Mouse (Mus musculus) CH12.LX (cell line): ENCODE results near the gene Zfand5. TPM values are rescaled to one million over a fixed set of nuclear protein-coding genes. Genes with fewer than 3 reads are reported as not detected.
"Not testable (repeated sequence)": the region's sequence is repeated elsewhere in the genome, so short reads cannot be mapped to it uniquely, and the experiment has no call there.

Experiments used
- DNase-seq: peaks from one replicate; pipeline ENCODE4 v3.0.0-alpha.2; 2013; ENCODE audit errors: extremely low read depth
- H3K27ac ChIP-seq: 2 replicates; pipeline ENCODE4 v1.5.1; 2012; ENCODE audit warnings: low read depth, mild to moderate bottlenecking, control low read depth, moderate library complexity; ENCODE audit not compliant: insufficient read depth
- H3K27me3 ChIP-seq: replicated peaks from 2 replicates; pipeline ENCODE3; 2012; ENCODE audit warnings: inconsistent platforms
- H3K36me3 ChIP-seq, 2 experiments: replicated peaks in 1 of 2; 2 replicates each; pipeline versions ENCODE3 to v1.6.1; 2012; ENCODE audit warnings: inconsistent platforms in 1 of 2, low read length in 1 of 2, mild to moderate bottlenecking in 1 of 2, mixed read lengths in 1 of 2, moderate library complexity in 1 of 2; ENCODE audit not compliant: control insufficient read depth in 1 of 2, insufficient read depth in 1 of 2
- H3K4me1 ChIP-seq, 2 experiments: 2 replicates each; pipeline ENCODE4 v1.6.1; 2012; ENCODE audit warnings: inconsistent platforms in 1 of 2, moderate library complexity in 1 of 2; ENCODE audit not compliant: insufficient read depth in 2 of 2, control insufficient read depth in 1 of 2
- H3K4me2 ChIP-seq: 2 replicates; pipeline ENCODE4 v1.6.1; 2012; ENCODE audit warnings: low read depth, mild to moderate bottlenecking, control low read depth; ENCODE audit not compliant: poor library complexity, insufficient read depth, severe bottlenecking
- H3K4me3 ChIP-seq, 3 experiments: fragments of 150-350 bp in 1 of 3; sonication (generic) in 1 of 3; replicated peaks in 1 of 3; 2 replicates each; pipeline versions ENCODE3 to v1.5.1; 2011 to 2012; ENCODE audit warnings: low read depth in 2 of 3, low read length in 2 of 3, mild to moderate bottlenecking in 2 of 3, moderate library complexity in 2 of 3, control low read depth in 1 of 3, improper control_type of control experiment in 1 of 3, inconsistent platforms in 1 of 3, mixed read lengths in 1 of 3; ENCODE audit not compliant: poor library complexity in 1 of 3
- H3K79me2 ChIP-seq: replicated peaks from 2 replicates; pipeline ENCODE4 v1.6.1; 2012; ENCODE audit warnings: mild to moderate bottlenecking, moderate library complexity; ENCODE audit not compliant: control insufficient read depth, poor library complexity, insufficient read depth, severe bottlenecking; ENCODE audit errors: extremely low read depth
- H3K9ac ChIP-seq: 2 replicates; pipeline ENCODE4 v1.6.1; 2012; ENCODE audit warnings: low read depth, mild to moderate bottlenecking, control low read depth, moderate library complexity; ENCODE audit not compliant: insufficient read depth
- H3K9me3 ChIP-seq: replicated peaks from 2 replicates; pipeline ENCODE3; 2012; ENCODE audit warnings: low read length, inconsistent platforms, mixed read lengths
- BHLHE40 ChIP-seq: IDR thresholded peaks from 2 replicates; pipeline ENCODE4 v1.6.1; 2011; ENCODE audit warnings: mild to moderate bottlenecking, low read depth, low read length, improper control_type of control experiment
- CHD2 ChIP-seq: IDR thresholded peaks from 2 replicates; pipeline ENCODE4 v1.6.1; 2011; ENCODE audit warnings: low read length, improper control_type of control experiment
- EP300 ChIP-seq: IDR thresholded peaks from 2 replicates; pipeline ENCODE4 v1.6.1; 2011; ENCODE audit warnings: low read length, improper control_type of control experiment
- GABPA ChIP-seq: IDR thresholded peaks from 2 replicates; pipeline ENCODE4 v1.6.1; 2012; ENCODE audit warnings: low read depth, low read length, improper control_type of control experiment, inconsistent platforms; ENCODE audit not compliant: insufficient replicate concordance
- JUN ChIP-seq: IDR thresholded peaks from 2 replicates; pipeline ENCODE4 v1.6.1; 2011; ENCODE audit warnings: low read depth, mild to moderate bottlenecking, low read length, improper control_type of control experiment, moderate library complexity; ENCODE audit not compliant: insufficient read depth
- KAT2A ChIP-seq: IDR thresholded peaks from 2 replicates; pipeline ENCODE4 v1.6.1; 2012; ENCODE audit warnings: low read length, improper control_type of control experiment, inconsistent platforms; ENCODE audit not compliant: insufficient replicate concordance
- MAX ChIP-seq: IDR thresholded peaks from 2 replicates; pipeline ENCODE4 v1.6.1; 2011; ENCODE audit warnings: low read length, improper control_type of control experiment
- MEF2A ChIP-seq: IDR thresholded peaks from 2 replicates; pipeline ENCODE4 v1.6.1; 2014; ENCODE audit warnings: low read depth, mild to moderate bottlenecking, inconsistent platforms, low read length, improper control_type of control experiment, borderline replicate concordance
- MYC ChIP-seq: IDR thresholded peaks from 2 replicates; pipeline ENCODE4 v1.6.1; 2011; ENCODE audit warnings: low read depth, mild to moderate bottlenecking, improper control_type of control experiment, low read length
- PAX5 ChIP-seq: IDR thresholded peaks from 2 replicates; pipeline ENCODE4 v1.6.1; 2012; ENCODE audit warnings: low read length, inconsistent platforms, mixed read lengths
- POLR2A ChIP-seq: IDR thresholded peaks from 2 replicates; pipeline ENCODE4 v1.6.1; 2011; ENCODE audit warnings: low read depth, mild to moderate bottlenecking, improper control_type of control experiment, low read length
- POLR2AphosphoS2 ChIP-seq: IDR thresholded peaks from 2 replicates; pipeline ENCODE4 v1.6.1; 2011; ENCODE audit warnings: low read depth, low read length, improper control_type of control experiment
- TBP ChIP-seq: conservative IDR thresholded peaks from 2 replicates; pipeline ENCODE4 v1.6.1; 2011; ENCODE audit warnings: low read depth, low read length, improper control_type of control experiment
- USF1 ChIP-seq: IDR thresholded peaks from 2 replicates; pipeline ENCODE4 v1.6.1; 2014; ENCODE audit warnings: low read depth, mild to moderate bottlenecking, inconsistent platforms, low read length, improper control_type of control experiment
- USF2 ChIP-seq: conservative IDR thresholded peaks from 2 replicates; pipeline ENCODE4 v1.6.1; 2011; ENCODE audit warnings: low read depth, low read length, improper control_type of control experiment
- ZKSCAN1 ChIP-seq: IDR thresholded peaks from 2 replicates; pipeline ENCODE4 v1.6.1; 2012; ENCODE audit warnings: low read depth, inconsistent platforms, low read length, improper control_type of control experiment, borderline replicate concordance
- dilution Hi-C: fragments of 300-500 bp; cut with MboI; formaldehyde crosslinking; loops from 2 replicates; pipeline ENCODE4 v1.14.3; 2020; ENCODE audit warnings: low sequenced_read_pairs; ENCODE audit not compliant: extremely low pct_unique_long_range_greater_than_20kb, extremely low pct_ligation_motif_present
- in situ Hi-C: fragments of 300-500 bp; cut with MboI; formaldehyde crosslinking; loops from 3 replicates; pipeline ENCODE4 v1.14.3; 2019; ENCODE audit warnings: low sequenced_read_pairs, low pct_ligation_motif_present, low pct_unique_long_range_greater_than_20kb, mixed read lengths
- polyA plus RNA-seq: library from polyadenylated mRNA; unstranded; fragments of >175 nt; gene quantifications from 2 replicates; pipeline ENCODE4 v1.2.1, GENCODE M21; 2012; ENCODE audit warnings: low read depth; ENCODE audit not compliant: insufficient read length
- total RNA-seq, 2 experiments: library from RNA; depleted of rRNA; stranded (reverse); fragments of 300-350 nt in 1 of 2; fragments of >200 nt in 1 of 2; gene quantifications; 2 replicates each; pipeline ENCODE4 v1.2.3; 2012 to 2014

Zfand5 gene
- total and polyA plus RNA-seq, 3 experiments = 40.9 to 87.9 (median 71.8) TPM

DNA sequence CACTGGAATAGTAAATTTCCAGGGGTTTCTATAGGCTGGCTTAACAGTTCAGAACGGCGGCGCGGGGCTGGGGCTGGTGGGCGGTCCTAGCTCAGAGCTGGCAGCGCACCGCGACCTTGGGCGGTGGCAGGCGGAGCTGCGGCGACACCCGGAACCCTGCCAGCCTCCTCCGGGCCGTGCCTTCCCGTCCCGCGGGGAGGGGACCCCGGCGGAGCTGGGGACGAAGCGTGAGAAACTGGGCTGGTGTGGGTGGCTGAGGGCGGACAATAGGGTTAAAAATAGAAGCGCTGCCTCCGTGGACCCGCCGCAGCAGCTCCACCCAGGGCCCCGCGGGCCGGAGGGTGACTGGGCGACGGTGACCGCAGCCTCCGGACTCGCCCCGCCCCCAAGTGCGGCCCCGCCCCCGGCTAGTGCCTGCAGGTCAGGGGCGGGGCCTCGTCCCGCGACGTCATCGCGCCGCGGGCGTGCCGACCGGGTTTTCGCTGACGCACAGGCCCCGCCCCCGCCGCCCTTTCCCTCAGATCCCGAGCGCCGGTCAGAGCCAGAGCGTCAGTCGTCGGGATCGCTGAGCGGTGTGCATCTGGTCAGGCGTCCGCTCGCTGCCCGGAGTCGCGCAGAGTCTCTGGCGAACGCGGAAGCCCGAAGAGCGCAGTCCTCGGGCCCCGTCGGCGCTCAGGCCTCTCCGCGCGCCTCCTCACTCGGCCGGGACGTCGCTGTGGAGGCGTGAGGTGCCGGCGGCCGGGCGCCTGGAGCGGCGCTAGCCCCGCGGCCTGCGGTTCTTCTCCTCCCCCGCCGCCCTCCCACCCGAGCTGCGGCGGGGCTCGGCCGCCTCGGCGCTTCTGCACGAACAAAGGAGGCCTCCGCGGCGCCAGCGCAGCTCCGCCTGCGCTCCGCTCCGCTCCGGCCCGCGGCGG, at the start of gene Zfand5 (continued):
- TF ChIP-seq GABPA = no peak
- TF ChIP-seq, all 38 proteins: peak for 17

DNA sequence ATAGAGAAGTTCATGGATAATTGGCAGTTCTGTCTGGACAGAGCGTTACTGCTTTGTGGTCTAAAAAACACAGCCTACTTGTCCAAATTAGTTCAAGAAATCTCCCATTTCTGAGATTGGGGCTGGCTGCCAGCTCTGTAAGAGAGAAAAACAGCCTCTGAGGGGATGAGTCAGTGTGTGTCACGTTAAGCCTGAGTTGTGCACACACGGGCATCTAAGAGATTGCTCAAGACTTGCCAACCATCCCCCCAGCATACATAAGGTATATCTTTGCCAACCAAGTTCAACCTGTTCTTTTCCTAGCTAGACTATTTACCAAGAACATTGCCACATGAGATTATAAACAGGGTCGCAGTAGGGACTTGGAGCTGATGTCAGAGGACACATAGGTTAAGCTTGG, 44.9 kb upstream of the Zfand5 start:
- Histone ChIP-seq H3K27me3 (no peaks in the 10 kb centered on the region), H3K9me3 (no peaks in the 10 kb centered on the region), H3K36me3 (no peaks in the 10 kb centered on the region), H3K4me1 (no peaks in the 10 kb centered on the region), H3K27ac (no peak overlapping the region), H3K79me2 (no peaks in the 10 kb centered on the region), H3K4me3 (no peak overlapping the region), H3K4me2 (no peak overlapping the region), H3K9ac (no peak overlapping the region)
- in situ Hi-C loops (no loop called here), dilution Hi-C loops (no loop called here)
- TF ChIP-seq CHD2 (no peak), PAX5 (no peak), USF2 (no peak), POLR2AphosphoS2 (no peak), MEF2A (no peak), BHLHE40 (no peak), MAX (no peak), POLR2A (no peak), KAT2A (no peak), EP300 (no peak)
- DNase-seq = no peak

DNA sequence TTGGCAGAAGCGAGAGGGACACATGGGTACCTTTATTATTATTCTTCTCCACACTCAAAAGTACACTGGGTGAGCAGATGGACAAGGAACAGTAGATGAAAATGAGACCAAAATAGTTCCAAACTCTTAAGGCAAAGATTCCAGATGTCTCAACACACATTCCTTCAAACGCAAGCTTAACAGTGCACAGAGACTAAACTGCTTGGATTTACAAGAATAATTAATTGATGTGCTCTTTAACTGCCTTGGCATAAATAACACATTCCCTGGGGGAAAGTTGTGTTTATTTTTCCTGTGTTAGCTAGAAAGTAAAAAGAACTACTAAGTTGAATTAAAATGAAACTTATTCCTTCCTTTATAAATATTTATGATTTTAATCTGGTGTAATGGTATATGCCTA, 44.3 kb upstream of the Zfand5 start:
- TF ChIP-seq TBP (no peak), JUN (no peak), USF1 (no peak), ZKSCAN1 (no peak), MYC (no peak)
- Histone ChIP-seq H3K9me3 (no peaks in the 10 kb centered on the region), H3K4me3 (no peak overlapping the region), H3K36me3 (no peaks in the 10 kb centered on the region), H3K79me2 (no peaks in the 10 kb centered on the region), H3K9ac (no peak overlapping the region), H3K27me3 (no peaks in the 10 kb centered on the region), H3K4me1 (no peaks in the 10 kb centered on the region), H3K27ac (no peak overlapping the region), H3K4me2 (no peak overlapping the region)
- dilution Hi-C loops = no loop called here
- no peak for DNase-seq
- in situ Hi-C loops = no loop called here

DNA sequence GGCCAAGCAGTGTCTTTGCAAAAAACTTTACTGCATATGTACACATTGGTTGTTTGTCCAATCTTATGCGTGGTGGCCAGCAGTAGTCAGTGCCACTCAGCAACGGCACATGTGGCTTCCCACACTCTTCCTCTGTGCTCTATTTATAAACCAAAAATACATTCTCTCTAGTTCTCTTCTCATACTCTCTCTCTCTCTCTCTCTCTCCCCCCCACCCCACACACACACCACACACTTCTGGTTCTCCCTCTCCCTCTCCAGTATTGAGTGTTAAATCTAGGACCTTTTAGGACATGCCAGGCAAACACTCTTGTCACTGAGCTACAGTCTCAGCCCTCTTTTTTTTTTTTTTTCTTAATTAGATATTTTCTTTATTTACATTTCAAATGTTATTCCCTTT, 23.3 kb upstream of the Zfand5 start:
- in situ Hi-C loops, H3K27me3 ChIP-seq, dilution Hi-C loops, H3K36me3 ChIP-seq, DNase-seq, H3K9me3 ChIP-seq, H3K9ac ChIP-seq, H3K4me3 ChIP-seq, H3K27ac ChIP-seq, H3K4me2 ChIP-seq, H3K79me2 ChIP-seq, H3K4me1 ChIP-seq: not testable (repeated sequence)
